Mouse (Mus musculus): ENCODE measurements around the gene Tecta. TPM values are rescaled to one million over a fixed set of nuclear protein-coding genes. Genes with fewer than 3 reads are reported as not detected.

The Tecta gene
- polyA plus RNA-seq, 1 experiment from 2014 or later = 0.43 TPM

GRCm38 (mm10) chr9:42423649-42424048 is 23.9 kb upstream of the Tecta start:
- Histone ChIP-seq H3K36me3 (ENCODE audit: control insufficient read depth, insufficient read depth, low read length) (peaks cover 17% of the 10 kb centered on the region; the same call in 1 of the 2 replicates), H3K4me1 (ENCODE audit: control insufficient read depth, insufficient read depth, low read length) (no peaks in the 10 kb centered on the region), H3K4me2 (replicated peaks; ENCODE audit: low read depth, low read length) (no peak overlapping the region), H3K27me3 (ENCODE audit: control insufficient read depth, insufficient read depth, low read length) (no peaks in the 10 kb centered on the region), H3K9me3 (ENCODE audit: control insufficient read depth, low read length) (no peaks in the 10 kb centered on the region), H3K9ac (ENCODE audit: low read depth, low read length) (no peak overlapping the region), H3K27ac (ENCODE audit: low read depth, low read length) (no peak overlapping the region), H3K4me3 (ENCODE audit: low read length) (no peak overlapping the region)
- 78% methylated on average over 2 of the region's 2 CpGs for WGBS
- no peak for ATAC-seq (ENCODE audit: low FRiP score, low TSS enrichment)

GRCm38 (mm10) chr9:42419687-42420086 is 20.0 kb upstream of the Tecta start:
- H3K27me3 ChIP-seq (ENCODE audit: control insufficient read depth, insufficient read depth, low read length) = no peaks in the 10 kb centered on the region
- ATAC-seq (ENCODE audit: low FRiP score, low TSS enrichment) = no peak
- H3K27ac ChIP-seq (ENCODE audit: low read depth, low read length) = no peak overlapping the region
- H3K4me2 ChIP-seq (replicated peaks; ENCODE audit: low read depth, low read length) = no peak overlapping the region
- H3K4me3 ChIP-seq (ENCODE audit: low read length) = no peak overlapping the region
- H3K9me3 ChIP-seq (ENCODE audit: control insufficient read depth, low read length) = no peaks in the 10 kb centered on the region
- H3K4me1 ChIP-seq (ENCODE audit: control insufficient read depth, insufficient read depth, low read length) = no peaks in the 10 kb centered on the region
- H3K36me3 ChIP-seq (ENCODE audit: control insufficient read depth, insufficient read depth, low read length) = peaks cover 11% of the 10 kb centered on the region; the same call in 1 of the 2 replicates
- no peak overlapping the region for H3K9ac ChIP-seq (ENCODE audit: low read depth, low read length)
- 88% methylated on average over 2 of the region's 2 CpGs for WGBS

- Histone ChIP-seq H3K4me1 (ENCODE audit: control insufficient read depth, insufficient read depth, low read length) (peaks cover 4% of the 10 kb centered on the region; the same call in 1 of the 2 replicates), H3K36me3 (ENCODE audit: control insufficient read depth, insufficient read depth, low read length) (peaks cover 11% of the 10 kb centered on the region; the same call in 1 of the 2 replicates), H3K27me3 (ENCODE audit: control insufficient read depth, insufficient read depth, low read length) (no peaks in the 10 kb centered on the region), H3K27ac (ENCODE audit: low read depth, low read length) (no peak overlapping the region), H3K4me2 (replicated peaks; ENCODE audit: low read depth, low read length) (no peak overlapping the region), H3K9me3 (ENCODE audit: control insufficient read depth, low read length) (no peaks in the 10 kb centered on the region), H3K4me3 (ENCODE audit: low read length) (no peak overlapping the region), H3K9ac (ENCODE audit: low read depth, low read length) (no peak overlapping the region)
- WGBS = 86% methylated on average over 5 of the region's 5 CpGs
- ATAC-seq (ENCODE audit: low FRiP score, low TSS enrichment) = no peak
These were observed 19.1 kb upstream of the Tecta start for GRCm38 (mm10) chr9:42418786-42419185.

- Histone ChIP-seq H3K4me1 (ENCODE audit: control insufficient read depth, insufficient read depth, low read length) (peaks cover 4% of the 10 kb centered on the region; the same call in 1 of the 2 replicates), H3K27me3 (ENCODE audit: control insufficient read depth, insufficient read depth, low read length) (no peaks in the 10 kb centered on the region), H3K27ac (ENCODE audit: low read depth, low read length) (no peak overlapping the region), H3K9ac (ENCODE audit: low read depth, low read length) (no peak overlapping the region), H3K9me3 (ENCODE audit: control insufficient read depth, low read length) (no peaks in the 10 kb centered on the region), H3K4me2 (replicated peaks; ENCODE audit: low read depth, low read length) (no peak overlapping the region), H3K36me3 (ENCODE audit: control insufficient read depth, insufficient read depth, low read length) (peaks cover 11% of the 10 kb centered on the region; the same call in 1 of the 2 replicates), H3K4me3 (ENCODE audit: low read length) (no peak overlapping the region)
- no peak for ATAC-seq (ENCODE audit: low FRiP score, low TSS enrichment)
- WGBS = 65% methylated on average over 12 of the region's 12 CpGs
These were observed 17.7 kb upstream of the Tecta start for GRCm38 (mm10) chr9:42417352-42417952.

- no peaks in the 10 kb centered on the region for H3K27me3 ChIP-seq (ENCODE audit: control insufficient read depth, insufficient read depth, low read length)
- no peak overlapping the region for H3K9ac ChIP-seq (ENCODE audit: low read depth, low read length)
- 0 out of 2 replicates have a peak, but pooled peaks have one; percentile 60 for ATAC-seq (ENCODE audit: low FRiP score, low TSS enrichment)
- H3K36me3 ChIP-seq (ENCODE audit: control insufficient read depth, insufficient read depth, low read length) = peaks cover 2% of the 10 kb centered on the region; the same call in 1 of the 2 replicates
- no peak overlapping the region for H3K4me3 ChIP-seq (ENCODE audit: low read length)
- H3K27ac ChIP-seq (ENCODE audit: low read depth, low read length) = no peak overlapping the region
- 31% methylated on average over 1 of the region's 1 CpGs for WGBS
- peaks cover 6% of the 10 kb centered on the region; the same call in 1 of the 2 replicates for H3K4me1 ChIP-seq (ENCODE audit: control insufficient read depth, insufficient read depth, low read length)
- H3K4me2 ChIP-seq (replicated peaks; ENCODE audit: low read depth, low read length) = no peak overlapping the region
- no peaks in the 10 kb centered on the region for H3K9me3 ChIP-seq (ENCODE audit: control insufficient read depth, low read length)
These were observed 15.5 kb upstream of the Tecta start for GRCm38 (mm10) chr9:42415184-42415583.

- H3K9me3 ChIP-seq (ENCODE audit: control insufficient read depth, low read length) = no peaks in the 10 kb centered on the region
- no peaks in the 10 kb centered on the region for H3K27me3 ChIP-seq (ENCODE audit: control insufficient read depth, insufficient read depth, low read length)
- no peak for ATAC-seq (ENCODE audit: low FRiP score, low TSS enrichment)
- H3K36me3 ChIP-seq (ENCODE audit: control insufficient read depth, insufficient read depth, low read length) = 0 out of 2 replicates have a peak, but pooled peaks cover 2% of the 10 kb centered on the region
- 83% methylated on average over 12 of the region's 12 CpGs for WGBS
- H3K9ac ChIP-seq (ENCODE audit: low read depth, low read length) = no peak overlapping the region
- no peak overlapping the region for H3K27ac ChIP-seq (ENCODE audit: low read depth, low read length)
- H3K4me1 ChIP-seq (ENCODE audit: control insufficient read depth, insufficient read depth, low read length) = peaks cover 6% of the 10 kb centered on the region; the same call in 1 of the 2 replicates
- H3K4me2 ChIP-seq (replicated peaks; ENCODE audit: low read depth, low read length) = no peak overlapping the region
- H3K4me3 ChIP-seq (ENCODE audit: low read length) = no peak overlapping the region
These were observed 13.6 kb upstream of the Tecta start for GRCm38 (mm10) chr9:42413345-42413744.

- H3K36me3 ChIP-seq (ENCODE audit: control insufficient read depth, insufficient read depth, low read length) = 0 out of 2 replicates have a peak, but pooled peaks cover 2% of the 10 kb centered on the region
- H3K9me3 ChIP-seq (ENCODE audit: control insufficient read depth, low read length) = no peaks in the 10 kb centered on the region
- no peak overlapping the region for H3K27ac ChIP-seq (ENCODE audit: low read depth, low read length)
- H3K4me1 ChIP-seq (ENCODE audit: control insufficient read depth, insufficient read depth, low read length) = peaks cover 8% of the 10 kb centered on the region; the same call in 1 of the 2 replicates
- H3K9ac ChIP-seq (ENCODE audit: low read depth, low read length) = no peak overlapping the region
- H3K4me3 ChIP-seq (ENCODE audit: low read length) = no peak overlapping the region
- ATAC-seq (ENCODE audit: low FRiP score, low TSS enrichment) = no peak
- H3K27me3 ChIP-seq (ENCODE audit: control insufficient read depth, insufficient read depth, low read length) = no peaks in the 10 kb centered on the region
- 76% methylated on average over 6 of the region's 6 CpGs for WGBS
- H3K4me2 ChIP-seq (replicated peaks; ENCODE audit: low read depth, low read length) = no peak overlapping the region
These were observed 11.6 kb upstream of the Tecta start for GRCm38 (mm10) chr9:42411296-42411695.

GRCm38 (mm10) chr9:42405736-42406135 is 6.0 kb upstream of the Tecta start:
- no peak for ATAC-seq (ENCODE audit: low FRiP score, low TSS enrichment)
- Histone ChIP-seq H3K4me1 (ENCODE audit: control insufficient read depth, insufficient read depth, low read length) (0 out of 2 replicates have a peak, but pooled peaks cover 7% of the 10 kb centered on the region), H3K4me3 (ENCODE audit: low read length) (no peak overlapping the region), H3K27me3 (ENCODE audit: control insufficient read depth, insufficient read depth, low read length) (no peaks in the 10 kb centered on the region), H3K4me2 (replicated peaks; ENCODE audit: low read depth, low read length) (no peak overlapping the region), H3K36me3 (ENCODE audit: control insufficient read depth, insufficient read depth, low read length) (no peaks in the 10 kb centered on the region), H3K9ac (ENCODE audit: low read depth, low read length) (no peak overlapping the region), H3K27ac (ENCODE audit: low read depth, low read length) (no peak overlapping the region), H3K9me3 (ENCODE audit: control insufficient read depth, low read length) (no peaks in the 10 kb centered on the region)
- WGBS = 66% methylated on average over 4 of the region's 4 CpGs

- Histone ChIP-seq H3K27ac (ENCODE audit: low read depth, low read length) (no peak overlapping the region), H3K4me1 (ENCODE audit: control insufficient read depth, insufficient read depth, low read length) (0 out of 2 replicates have a peak, but pooled peaks cover 6% of the 10 kb centered on the region), H3K27me3 (ENCODE audit: control insufficient read depth, insufficient read depth, low read length) (no peaks in the 10 kb centered on the region), H3K9me3 (ENCODE audit: control insufficient read depth, low read length) (no peaks in the 10 kb centered on the region), H3K36me3 (ENCODE audit: control insufficient read depth, insufficient read depth, low read length) (no peaks in the 10 kb centered on the region), H3K4me3 (ENCODE audit: low read length) (no peak overlapping the region), H3K4me2 (replicated peaks; ENCODE audit: low read depth, low read length) (no peak overlapping the region), H3K9ac (ENCODE audit: low read depth, low read length) (no peak overlapping the region)
- WGBS = 70% methylated on average over 6 of the region's 6 CpGs
- ATAC-seq (ENCODE audit: low FRiP score, low TSS enrichment) = no peak
These were observed 1.8 kb upstream of the Tecta start for GRCm38 (mm10) chr9:42401486-42401885.
